Mouse (Mus musculus) frontal cortex, adult (tissue): ENCODE data around the gene 1600014C10Rik.

Source experiments
- ATAC-seq: cut with Nextera tagmentation; 2 replicates; pipeline ENCODE4 v1.9.2; 2017; ENCODE audit warnings: mild to moderate bottlenecking, moderate library complexity, mixed read lengths; ENCODE audit not compliant: low TSS enrichment

1600014C10Rik gene

DNA sequence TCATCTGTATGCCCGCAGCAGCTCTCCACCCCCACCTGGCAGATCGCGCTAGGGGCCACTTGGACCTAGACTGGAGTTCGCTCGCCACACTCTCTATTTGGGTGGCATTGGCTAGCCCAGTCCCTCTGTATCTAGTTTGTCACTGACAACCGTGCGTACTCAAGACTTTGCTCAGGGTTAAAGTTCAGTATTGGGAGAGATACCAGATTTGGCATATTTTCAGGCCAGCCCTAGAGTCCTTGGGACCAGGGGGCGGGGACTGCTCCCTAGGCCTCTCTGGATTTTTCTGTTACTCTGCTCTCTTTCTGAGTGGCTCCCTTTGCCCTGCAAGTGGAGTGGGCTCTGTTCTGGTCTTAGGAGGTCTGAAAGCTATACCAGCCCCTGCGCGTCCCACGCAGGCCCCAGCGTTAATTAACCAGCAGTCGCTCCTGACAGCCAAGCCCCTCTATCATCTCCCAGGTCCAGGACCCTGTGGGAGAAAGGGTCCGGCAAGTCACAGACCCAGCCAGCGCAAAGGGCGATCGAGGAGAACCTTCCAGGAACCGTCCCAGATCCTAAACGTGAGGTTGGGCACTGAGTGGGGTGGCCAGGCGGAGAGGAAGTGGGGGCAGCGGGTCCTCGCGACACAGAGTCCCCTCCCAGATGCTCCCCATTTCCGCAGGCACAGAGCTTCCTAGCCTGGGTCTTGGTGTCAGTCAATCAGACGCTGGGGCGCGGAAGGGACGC is at the start of gene 1600014C10Rik:
1600014C10Rik (plus strand) TSS at position 256 of the 726 bp plus-strand sequence.
- ATAC-seq, result peak; percentile 21; the same call in 1 of the 2 replicates

DNA sequence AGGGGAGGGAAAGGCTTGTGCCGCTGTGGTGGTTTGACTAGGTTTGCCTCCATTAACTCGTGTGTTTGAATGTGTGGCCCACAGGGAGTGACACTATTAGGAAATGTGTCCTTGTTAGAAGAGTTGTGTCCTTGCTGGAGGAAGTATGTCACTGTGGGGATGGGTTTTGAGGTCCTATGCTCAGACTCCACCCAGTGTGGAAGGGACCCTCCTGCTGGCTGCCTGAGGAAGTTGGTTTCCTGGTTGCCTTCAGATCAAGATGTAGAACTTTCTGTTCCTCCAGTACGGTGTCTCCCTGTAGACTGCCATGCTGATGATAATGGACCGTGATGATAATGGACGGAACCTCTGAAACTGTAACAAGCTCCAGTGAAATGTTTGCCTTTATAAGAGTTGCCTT is 48.5 kb upstream of the 1600014C10Rik start:
- ATAC-seq, result no peak

DNA sequence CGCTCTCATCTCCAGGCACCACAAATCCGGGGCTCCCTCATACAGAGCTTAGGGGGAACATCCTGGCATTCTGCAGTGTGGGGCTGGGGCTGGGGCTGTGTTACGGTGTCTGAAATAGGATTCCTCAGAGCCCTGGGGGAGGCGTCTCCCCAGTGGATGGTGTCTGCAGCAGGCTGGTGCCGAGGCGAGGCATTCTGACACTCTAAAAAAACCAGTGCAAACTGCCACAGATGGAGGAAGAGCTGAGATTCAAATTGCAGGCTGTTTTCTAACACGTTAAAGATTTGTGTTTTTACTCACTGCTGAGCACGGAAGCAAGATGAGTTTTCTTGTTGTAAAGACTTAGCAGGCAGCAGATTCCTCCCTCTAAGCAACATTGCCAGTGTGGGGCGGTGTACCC is 42.7 kb upstream of the 1600014C10Rik start:
- ATAC-seq, result peak; percentile 95

DNA sequence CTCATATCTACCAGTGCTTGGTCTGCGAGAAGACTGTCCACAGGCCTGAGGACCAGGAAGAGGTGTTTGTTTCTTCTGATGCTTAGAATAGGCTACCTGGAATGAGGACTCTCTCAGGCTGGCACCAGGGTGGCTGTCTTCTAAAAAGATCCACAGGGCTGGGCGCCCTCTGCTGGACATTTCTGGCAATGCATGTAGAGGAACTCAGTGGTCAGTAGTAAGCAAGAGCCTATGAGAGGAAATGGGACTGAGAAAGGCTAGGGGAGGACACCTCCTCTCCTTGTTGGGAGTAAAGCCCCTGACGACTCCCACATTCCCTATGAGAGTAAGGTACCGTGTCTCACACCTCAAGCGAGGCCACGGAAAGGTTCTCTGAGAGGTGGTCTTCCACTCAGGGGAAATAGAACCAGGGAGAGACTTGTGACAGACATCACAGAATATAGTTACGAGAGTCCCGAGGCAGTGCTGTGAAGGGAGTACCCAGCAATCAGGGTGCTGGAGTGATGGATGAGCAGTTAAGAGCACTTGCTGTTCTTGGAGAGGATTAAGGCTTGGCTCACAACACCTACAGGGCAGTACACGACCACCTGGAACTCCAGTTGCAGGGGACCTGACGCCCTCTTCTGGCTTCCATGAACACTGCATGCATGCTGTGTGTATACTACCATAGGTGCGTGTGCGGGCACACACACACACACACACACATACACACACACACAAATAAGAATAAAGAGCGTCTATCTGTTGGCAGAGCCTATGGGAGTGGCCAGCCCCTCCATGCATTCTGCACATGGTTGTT is 41.1 kb upstream of the 1600014C10Rik start:
- ATAC-seq, result peak; percentile 80

DNA sequence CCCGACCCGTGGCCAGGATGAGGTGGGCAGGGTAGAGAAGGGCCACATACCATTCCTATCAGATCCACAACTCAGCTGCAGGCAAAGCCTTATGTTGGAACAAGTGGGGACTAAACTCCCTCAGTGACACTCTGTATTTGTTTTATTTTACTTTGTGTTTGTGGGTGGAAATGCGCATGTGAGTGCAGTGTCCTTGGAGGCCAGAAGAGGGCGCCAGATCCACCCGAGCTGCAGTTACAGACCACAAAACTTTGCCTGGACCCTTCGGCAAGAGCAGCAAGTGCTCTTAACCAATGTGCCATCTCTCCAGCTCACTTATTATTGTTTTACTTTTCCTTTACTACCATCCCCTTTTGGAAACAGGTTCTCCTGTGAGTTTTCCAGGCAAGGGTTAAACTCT is 35.5 kb upstream of the 1600014C10Rik start:
- no peak for ATAC-seq

DNA sequence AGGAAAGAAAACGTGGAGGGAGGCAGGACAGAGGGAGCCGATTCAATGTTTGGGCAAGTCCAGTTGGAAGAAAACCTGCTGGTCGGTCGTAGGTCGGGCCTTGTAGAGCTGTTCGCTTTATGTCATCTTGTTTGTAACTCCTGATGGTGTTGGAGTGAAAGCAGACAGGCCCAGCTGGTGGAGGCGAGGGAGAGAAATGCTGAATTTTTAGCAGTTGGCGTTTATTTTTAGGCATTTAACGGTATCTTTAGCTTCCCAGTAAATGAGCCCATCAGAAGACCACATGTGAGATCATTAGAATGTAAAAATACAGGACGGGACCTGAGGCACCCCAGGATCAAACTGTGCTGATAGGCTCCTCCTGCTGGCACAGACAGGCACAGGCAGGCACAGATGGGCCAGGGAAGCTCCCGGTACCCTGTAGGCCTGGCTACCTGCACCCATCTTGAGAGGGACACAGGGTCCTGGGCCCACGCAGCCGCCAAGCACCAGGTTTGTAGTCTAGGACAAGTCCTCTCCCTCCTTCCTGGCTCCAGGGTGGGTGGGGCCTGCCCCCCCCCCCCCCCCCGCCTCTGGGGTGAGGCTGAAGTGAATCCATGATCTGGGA is 31.2 kb upstream of the 1600014C10Rik start:
- peak; percentile 76; the same call in 1 of the 2 replicates for ATAC-seq

GRCm38 (mm10) chr7:38152571-38152970 is 30.4 kb upstream of the 1600014C10Rik start:
- ATAC-seq, result no peak

DNA sequence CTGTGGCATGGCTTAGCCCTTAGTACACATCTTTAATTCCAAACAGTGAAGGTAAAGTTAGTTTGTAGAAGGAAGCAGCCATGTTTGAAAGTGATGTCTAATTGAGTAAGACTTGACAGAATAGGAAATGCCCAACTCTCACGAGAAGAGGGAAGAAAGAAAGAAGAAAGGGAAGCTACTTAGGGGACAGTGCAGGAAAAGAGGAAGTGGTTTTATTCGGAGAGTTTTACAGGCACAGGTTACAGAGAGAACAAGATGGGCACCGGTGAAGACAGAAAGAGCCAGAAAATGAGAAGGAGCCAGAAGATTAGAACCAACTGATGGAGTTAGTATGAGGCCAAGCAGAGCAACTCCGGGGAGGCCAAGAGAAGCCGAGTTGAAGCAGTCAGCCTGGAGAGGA is 27.2 kb upstream of the 1600014C10Rik start:
- ATAC-seq, result no peak

- no peak for ATAC-seq
These were observed 24.1 kb upstream of the 1600014C10Rik start for GRCm38 (mm10) chr7:38158764-38159458.

GRCm38 (mm10) chr7:38161438-38161837 is 21.6 kb upstream of the 1600014C10Rik start:
- no peak for ATAC-seq

- no peak for ATAC-seq
These were observed 19.5 kb upstream of the 1600014C10Rik start for GRCm38 (mm10) chr7:38163433-38164050.

- peak; percentile 27; the same call in 1 of the 2 replicates for ATAC-seq
These were observed 15.9 kb upstream of the 1600014C10Rik start for GRCm38 (mm10) chr7:38166930-38167645.

- ATAC-seq, result peak; percentile 91
These were observed 15.3 kb upstream of the 1600014C10Rik start for GRCm38 (mm10) chr7:38167724-38168141.

GRCm38 (mm10) chr7:38173871-38174270 is 9.1 kb upstream of the 1600014C10Rik start:
- no peak for ATAC-seq

DNA sequence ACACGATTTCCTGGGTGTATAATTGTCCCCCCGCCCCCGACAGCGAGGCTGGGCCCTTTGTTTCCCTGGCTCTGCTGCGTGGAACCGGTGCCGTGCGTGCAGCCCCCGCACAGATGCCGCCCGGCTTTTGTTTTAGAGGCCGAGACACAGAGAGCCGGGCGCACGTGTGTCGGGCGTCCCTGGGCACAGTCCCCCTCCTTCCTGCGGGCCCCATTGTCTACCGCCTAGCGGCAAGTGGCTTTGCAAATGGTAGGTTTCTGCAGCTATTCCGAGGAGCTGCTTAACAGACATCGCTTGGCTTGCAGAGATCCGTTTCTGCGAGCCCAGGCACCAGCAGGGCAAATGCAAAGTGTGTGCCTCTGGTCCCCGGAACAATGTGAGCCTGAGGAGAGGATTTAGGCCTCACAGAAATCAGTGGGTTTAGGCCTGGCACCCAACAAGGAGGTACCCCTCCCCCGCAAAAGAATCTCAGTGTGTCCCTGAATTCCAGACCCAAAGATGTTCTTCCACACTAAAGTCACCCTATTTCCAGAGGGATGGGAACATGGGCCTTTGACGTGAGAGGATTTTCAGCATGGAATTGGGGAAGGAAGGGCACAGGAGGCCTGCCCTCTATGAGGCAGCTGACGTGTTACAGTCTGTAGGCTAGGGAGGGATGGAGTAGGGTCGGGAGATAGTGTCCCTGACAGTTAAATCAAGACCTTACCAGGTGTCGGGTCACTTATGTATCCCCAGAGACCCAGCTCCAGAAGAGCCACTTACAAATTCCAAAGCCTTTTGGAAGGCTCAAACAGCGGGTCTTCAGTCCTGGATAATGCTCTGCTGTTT is 8.5 kb upstream of the 1600014C10Rik start:
- peak; percentile 86 for ATAC-seq

DNA sequence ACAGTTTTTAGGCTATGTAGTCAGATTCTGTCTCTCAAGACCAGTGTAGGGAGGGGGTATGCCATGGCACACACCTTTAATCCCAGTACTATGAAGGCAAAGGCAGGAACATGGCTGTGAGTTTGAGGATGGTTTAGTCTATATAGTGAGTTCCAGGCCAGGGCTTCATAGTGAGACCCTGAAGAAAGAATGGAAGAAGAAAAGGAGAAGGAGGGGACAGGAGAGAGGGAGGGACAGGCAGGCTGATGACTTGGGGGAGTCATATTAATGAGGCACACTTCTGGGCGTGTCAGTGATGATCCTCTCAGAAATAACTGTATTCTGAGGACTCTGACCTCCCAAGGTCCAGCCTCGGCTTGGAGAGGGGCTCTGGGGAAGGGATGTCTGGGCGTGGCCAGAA is 7.0 kb upstream of the 1600014C10Rik start:
- no peak for ATAC-seq

GRCm38 (mm10) chr7:38179896-38180295 is 3.1 kb upstream of the 1600014C10Rik start:
- no peak for ATAC-seq

DNA sequence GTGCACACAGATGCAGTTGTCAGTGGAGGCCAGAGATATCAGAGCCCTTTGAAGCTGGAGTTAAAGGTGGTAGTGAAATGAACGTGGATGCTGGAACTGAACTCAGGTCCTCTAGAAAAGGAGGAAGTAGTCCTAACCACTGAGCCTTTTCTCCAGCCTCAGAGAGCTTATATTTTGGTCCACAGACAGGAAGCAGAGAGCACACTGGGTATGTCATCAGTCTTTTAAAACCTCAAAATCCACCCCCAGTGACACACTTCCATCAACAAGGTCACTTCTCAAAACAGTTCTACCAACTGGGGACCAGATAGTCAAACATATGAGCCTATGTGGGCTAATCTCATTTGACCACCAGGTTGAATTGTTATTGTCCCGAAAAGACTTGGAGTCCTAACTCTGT is 1.7 kb upstream of the 1600014C10Rik start:
- no peak for ATAC-seq

DNA sequence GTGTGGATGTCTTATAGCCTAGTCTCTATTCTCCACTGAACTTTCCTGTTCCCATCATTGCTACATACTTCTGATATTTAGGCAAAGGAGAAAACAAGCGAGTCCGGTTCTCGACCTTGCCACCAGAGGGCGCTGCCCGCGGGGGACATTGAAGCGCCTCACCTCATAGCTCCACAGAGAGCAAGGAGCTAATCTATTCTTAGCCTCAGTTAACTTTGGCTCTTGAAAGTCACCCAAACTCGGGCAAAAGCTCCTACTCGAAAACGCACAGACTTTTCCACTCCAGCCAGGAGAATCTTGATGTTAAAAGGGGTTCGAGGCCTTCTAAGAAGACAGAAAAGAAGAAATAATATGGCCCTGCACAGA is 438 bp upstream of the 1600014C10Rik start:
- peak; percentile 64 for ATAC-seq
